Mouse (Mus musculus) adrenal gland, adult 2 months (tissue): Measurements from ENCODE around the gene Tcte2. TPM values are rescaled to one million over a fixed set of nuclear protein-coding genes. Genes with fewer than 3 reads are reported as not detected.

ENCODE experiments used
- polyA plus RNA-seq: library from polyadenylated mRNA; depleted of rRNA; stranded (reverse); fragments of >200 nt; gene quantifications from 2 replicates; pipeline ENCODE4 v1.2.3, GENCODE M21; 2012; rRNA removed
- total RNA-seq, 2 experiments: library from RNA; stranded (reverse); gene quantifications; 2 replicates each; pipeline ENCODE4 v1.2.3; 2021

Tcte2 gene
- total and polyA plus RNA-seq, 3 experiments: 0.90 to 5.7 (median 3.4) TPM

Other genes starting within 250 kb of the Tcte2 start
- 10 to 100 TPM; 67.6 to 84.8 TPM for gene Afdn, start 1.3 kb downstream of the Tcte2 start, total RNA-seq
- gene Afdn, start 1.3 kb downstream of the Tcte2 start, polyA plus RNA-seq: 18.9 and 19.5 TPM in 2 replicates
- gene Gm7168, start 186.5 kb upstream of the Tcte2 start, total RNA-seq: not detected
- gene Gm7168, start 186.5 kb upstream of the Tcte2 start, polyA plus RNA-seq: not detected in 2 replicates
- gene Gm7356, start 241.9 kb upstream of the Tcte2 start, total RNA-seq: not detected
- gene Gm7356, start 241.9 kb upstream of the Tcte2 start, polyA plus RNA-seq: not detected in 2 replicates